Mouse (Mus musculus) lung, postnatal 4 days (tissue): ENCODE results near the gene Ppp3ca.
A peak's percentile ranks its signal among the peaks of the same experiment; 100 is the strongest.

ENCODE experiments used
- DNase-seq, 2 experiments: peaks; one replicate each; pipeline ENCODE4 v3.0.0; 2021

Gene Ppp3ca

GRCm38 (mm10) chr3:136670110-136670359 lies at the start of gene Ppp3ca:
TSS of gene Ppp3ca (plus strand) at chr3:136670124.
- DNase-seq: no peak

GRCm38 (mm10) chr3:136640544-136641230 lies 29.2 kb upstream of the Ppp3ca start:
- no peak for DNase-seq

- no peak for DNase-seq
Observed at GRCm38 (mm10) chr3:136650966-136651365, 19.0 kb upstream of the Ppp3ca start.

- no peak for DNase-seq
Observed at GRCm38 (mm10) chr3:136651496-136651895, 18.4 kb upstream of the Ppp3ca start.

GRCm38 (mm10) chr3:136656460-136657035 lies 13.4 kb upstream of the Ppp3ca start:
- DNase-seq: no peak

- DNase-seq: no peak
Observed at GRCm38 (mm10) chr3:136658681-136659080, 11.2 kb upstream of the Ppp3ca start.

- DNase-seq: no peak
Observed at GRCm38 (mm10) chr3:136665119-136665518, 4.8 kb upstream of the Ppp3ca start.

GRCm38 (mm10) chr3:136668072-136668471 lies 1.9 kb upstream of the Ppp3ca start:
- DNase-seq: peak; percentile 30 to 55

- DNase-seq: peak; percentile 100
Observed at GRCm38 (mm10) chr3:136669231-136670109, 454 bp upstream of the Ppp3ca start.

- DNase-seq: peak; percentile 72 to 79
Observed at GRCm38 (mm10) chr3:136670360-136671131, 622 bp downstream of the Ppp3ca start.

GRCm38 (mm10) chr3:136671161-136671939 lies 1.4 kb downstream of the Ppp3ca start:
- DNase-seq: peak; percentile 88 to 90

GRCm38 (mm10) chr3:136671940-136672278 lies 2.0 kb downstream of the Ppp3ca start:
- DNase-seq: no peak

- no peak for DNase-seq
Observed at GRCm38 (mm10) chr3:136672870-136673269, 2.9 kb downstream of the Ppp3ca start.

GRCm38 (mm10) chr3:136673363-136673762 lies 3.4 kb downstream of the Ppp3ca start:
- no peak for DNase-seq

- no peak for DNase-seq
Observed at GRCm38 (mm10) chr3:136674486-136674885, 4.6 kb downstream of the Ppp3ca start.

GRCm38 (mm10) chr3:136676991-136677390 lies 7.1 kb downstream of the Ppp3ca start:
- DNase-seq: no peak

- DNase-seq: peak in 1 of 2 experiments; percentile 47
Observed at GRCm38 (mm10) chr3:136678386-136678785, 8.5 kb downstream of the Ppp3ca start.

GRCm38 (mm10) chr3:136679903-136680491 lies 10.1 kb downstream of the Ppp3ca start:
- DNase-seq: no peak

GRCm38 (mm10) chr3:136682242-136682641 lies 12.3 kb downstream of the Ppp3ca start:
- DNase-seq: no peak

GRCm38 (mm10) chr3:136684191-136684958 lies 14.5 kb downstream of the Ppp3ca start:
- DNase-seq: peak in 1 of 2 experiments; percentile 34

GRCm38 (mm10) chr3:136686429-136686828 lies 16.5 kb downstream of the Ppp3ca start:
- DNase-seq: no peak
